Mouse (Mus musculus): ENCODE data around the gene Efna5.

DNA sequence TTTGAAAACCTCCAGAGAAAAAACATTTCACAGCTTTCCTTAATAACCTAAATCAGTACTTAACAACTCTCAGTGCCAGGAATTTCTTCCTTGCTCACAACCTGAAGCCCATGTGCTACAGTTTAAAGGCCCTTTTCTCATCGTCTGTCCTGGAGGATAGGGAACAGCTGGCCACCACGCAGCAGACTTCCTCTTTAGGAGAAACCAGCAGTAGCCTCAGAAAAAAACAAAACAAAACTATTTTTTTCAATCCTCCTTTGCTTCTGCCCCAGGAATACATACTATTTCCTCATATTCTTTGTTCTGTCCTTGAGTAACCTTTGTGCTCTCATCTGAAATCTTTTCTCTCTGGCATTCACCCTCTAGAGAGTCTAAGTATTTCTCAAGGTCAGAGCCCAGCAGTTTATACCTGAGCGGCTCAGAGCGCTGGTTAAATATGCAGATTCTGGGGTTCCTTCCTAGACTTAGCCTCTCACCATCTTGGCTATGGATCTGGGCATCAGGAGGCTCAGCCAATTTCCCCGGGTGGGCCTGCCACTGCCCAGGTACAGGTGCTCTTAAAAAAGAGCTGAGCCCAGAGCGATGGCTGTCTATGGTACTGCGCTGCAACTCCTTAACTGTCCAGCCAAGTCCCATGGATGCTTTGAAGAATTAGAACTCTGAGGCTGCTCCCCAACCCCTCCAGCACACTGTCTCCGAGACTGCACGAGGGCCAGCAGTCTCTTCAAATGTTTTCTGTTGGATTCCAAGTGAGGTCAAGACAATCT is 306.4 kb downstream of the Efna5 start:
- TF ChIP-seq CTCF (IDR thresholded peaks at IDR 0.05; ENCODE audit: insufficient read depth, low read length) (no peak), POLR2A (IDR thresholded peaks at IDR 0.05; ENCODE audit: borderline replicate concordance, extremely low read depth, low read depth, low read length) (no peak)
